Mouse (Mus musculus) yolk sac, embryonic 10.5 days (tissue): Measurements from ENCODE around the gene B4galnt3.

Experiments
- DNase-seq: peaks from one replicate; pipeline ENCODE4 v3.0.0-alpha.2; 2017; ENCODE audit warnings: low spot score

The B4galnt3 gene

DNA sequence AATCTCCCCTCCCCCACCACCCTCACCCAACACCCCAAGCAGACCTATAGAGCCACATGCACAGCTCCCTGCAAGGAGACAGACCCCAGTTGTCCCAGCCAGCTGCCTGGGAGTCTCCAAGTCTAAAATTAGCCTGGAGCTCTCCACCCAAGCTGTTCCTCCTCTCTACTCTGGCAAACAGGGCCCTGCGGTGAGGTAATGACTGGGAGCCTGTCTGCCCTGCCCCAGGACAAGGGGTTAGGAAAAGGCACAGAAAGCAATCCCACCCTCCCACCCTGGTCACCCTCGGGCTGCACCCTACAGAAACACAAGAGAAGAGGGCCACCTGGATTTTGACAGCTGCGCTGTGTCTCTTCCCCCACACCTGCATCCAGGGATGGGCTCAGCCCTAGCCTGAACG, 19.5 kb downstream of the B4galnt3 start:
- no peak for DNase-seq

DNA sequence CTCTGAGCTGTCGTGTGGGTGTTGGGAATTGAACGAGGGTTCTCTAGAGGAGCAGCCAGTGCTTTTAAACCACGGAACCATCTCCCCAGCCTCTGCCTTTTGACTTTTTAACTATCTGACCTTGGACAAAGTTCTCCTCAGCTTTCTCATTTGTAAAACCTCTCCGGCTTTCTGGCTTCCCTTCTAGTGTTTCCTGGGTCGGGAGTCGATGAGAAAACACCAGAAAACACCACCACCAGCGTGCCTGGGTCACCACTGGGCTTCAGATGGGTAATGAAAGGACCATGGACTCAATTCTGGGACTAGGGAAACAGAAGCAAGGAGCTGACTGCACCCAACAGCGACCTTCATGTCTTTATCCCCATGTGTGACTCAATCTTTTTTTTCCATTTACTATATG, 20.2 kb downstream of the B4galnt3 start:
- no peak for DNase-seq

DNA sequence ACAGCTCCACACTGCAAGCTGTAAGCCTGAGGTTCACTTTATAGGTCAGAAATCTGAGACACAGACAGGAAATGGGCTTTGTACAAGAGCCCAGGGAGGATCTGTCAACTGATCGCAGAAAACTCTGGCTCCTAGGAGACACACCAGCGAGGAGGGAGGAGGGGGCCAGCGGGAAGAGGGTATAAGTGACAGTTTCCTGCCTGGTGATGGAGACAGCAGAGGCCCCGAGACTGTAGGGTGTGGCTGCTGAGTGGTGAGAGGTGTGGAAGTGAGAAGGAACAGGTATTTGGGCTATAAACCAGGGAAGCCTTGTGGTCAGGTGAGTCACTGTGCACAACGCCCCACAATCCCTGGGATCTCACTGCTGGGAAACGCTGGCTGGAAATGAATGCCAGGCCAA, 30.2 kb downstream of the B4galnt3 start:
- no peak for DNase-seq

DNA sequence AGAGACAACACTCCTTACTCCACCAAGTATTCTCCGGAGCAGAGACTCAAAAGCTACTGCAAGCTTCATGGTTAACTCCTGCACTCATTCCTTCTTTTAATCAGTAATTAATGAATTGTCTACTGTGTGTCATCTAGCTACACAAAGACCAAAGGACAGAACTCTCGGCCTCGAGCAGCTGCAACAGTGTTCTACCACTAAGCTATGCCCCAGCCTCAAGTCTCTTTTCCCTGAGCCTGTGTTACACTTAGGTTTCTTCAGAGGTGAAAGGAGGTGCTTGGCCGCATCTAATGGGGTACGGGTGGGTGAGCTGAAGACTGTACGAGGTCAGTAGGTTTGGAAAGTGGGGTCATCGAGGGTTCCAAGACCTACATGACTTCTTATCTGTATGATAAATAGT, 30.8 kb downstream of the B4galnt3 start:
- no peak for DNase-seq

DNA sequence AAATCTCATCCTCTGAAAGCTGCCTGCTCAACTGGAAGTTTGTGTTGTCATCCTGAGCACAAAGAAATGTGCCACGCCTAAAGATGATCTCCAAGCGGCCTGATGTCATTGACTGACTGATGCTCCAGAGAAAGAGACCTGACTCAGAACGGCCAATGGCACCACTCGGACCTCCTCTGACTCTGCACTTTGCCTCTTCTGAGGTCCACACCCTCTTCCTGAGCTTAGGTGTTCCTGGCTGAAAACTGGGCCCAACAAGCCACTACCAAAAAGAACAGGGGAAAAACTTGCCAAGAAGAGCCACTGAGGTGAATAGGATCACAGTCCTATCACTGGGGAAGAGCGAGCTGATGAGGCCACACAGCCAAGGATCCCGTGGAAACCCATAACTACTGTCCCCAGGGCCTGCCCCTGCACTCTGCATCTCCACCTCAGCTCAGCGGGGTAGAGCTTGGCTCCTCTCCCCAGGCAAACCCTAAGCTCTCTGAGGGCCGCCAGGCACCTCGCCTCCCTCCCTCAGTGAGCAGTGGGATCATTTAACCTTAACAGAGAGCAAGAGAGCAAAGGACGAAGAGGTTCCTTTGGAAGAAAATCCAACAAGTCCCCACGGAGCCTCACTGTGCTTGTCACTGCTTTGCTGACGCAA, 31.4 kb downstream of the B4galnt3 start:
- DNase-seq = peak; percentile 22

DNA sequence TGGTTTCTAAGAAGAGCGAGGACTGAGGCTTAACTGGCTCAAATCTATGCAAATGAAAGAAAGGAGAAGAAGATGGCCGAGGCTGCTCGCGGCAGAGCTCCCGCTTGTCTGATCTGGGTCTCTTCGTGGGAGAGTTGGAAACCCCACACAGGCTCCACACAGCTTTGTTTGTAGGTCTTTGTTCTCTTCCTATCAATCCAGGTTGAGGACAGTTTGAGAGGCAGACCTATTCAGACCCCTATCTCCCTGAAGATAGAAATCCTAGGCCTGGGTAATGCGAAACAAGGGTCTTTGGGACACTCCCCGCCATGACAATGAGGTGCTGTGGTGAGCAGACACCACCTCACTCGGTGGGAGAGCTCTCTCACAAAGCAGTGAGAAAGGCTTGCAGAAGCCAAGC, 34.9 kb downstream of the B4galnt3 start:
- DNase-seq = no peak

DNA sequence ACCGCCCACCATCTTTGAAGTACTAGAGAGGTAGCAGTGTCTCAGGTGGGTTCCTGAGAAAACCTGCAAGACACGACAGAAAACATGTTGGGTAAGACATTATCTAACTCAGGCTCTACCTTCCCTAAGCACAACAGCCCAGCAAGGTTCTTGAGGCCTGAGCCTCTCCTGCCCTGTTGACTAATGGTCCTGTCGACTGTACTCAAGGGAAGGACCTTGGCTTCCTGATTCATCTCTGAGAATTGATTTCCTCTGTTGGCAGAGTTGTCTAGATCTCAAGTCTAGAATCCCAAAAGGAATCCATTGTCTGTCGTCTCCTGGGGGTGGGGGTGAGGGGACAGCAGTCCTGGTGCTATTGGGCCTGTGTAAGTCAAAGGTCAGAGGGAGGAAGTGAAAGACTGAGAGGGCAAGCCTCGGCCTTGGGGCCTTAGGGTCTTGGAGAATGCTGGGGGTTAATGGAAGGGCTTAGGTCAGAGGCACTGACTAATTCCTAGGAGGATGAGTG, 37.9 kb downstream of the B4galnt3 start:
- DNase-seq = no peak

DNA sequence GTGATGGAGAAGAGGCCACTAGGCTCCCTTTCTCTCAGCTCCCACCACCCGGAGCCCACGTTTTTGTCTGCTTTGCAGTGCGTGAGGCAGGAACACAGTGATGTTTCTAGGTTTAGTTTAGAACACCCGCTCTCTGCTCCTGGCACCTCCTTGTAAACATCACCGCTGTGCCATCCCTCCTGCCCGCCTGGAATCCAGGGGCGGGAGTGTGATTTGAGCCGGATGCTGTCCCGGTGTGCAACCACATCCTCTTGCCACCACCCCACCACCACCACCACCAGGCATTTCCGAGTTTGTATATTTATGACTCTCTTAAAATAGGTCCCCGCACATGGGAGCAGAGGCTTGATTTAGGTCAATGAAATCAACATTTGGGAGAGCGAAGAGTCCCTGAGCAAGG, 38.7 kb downstream of the B4galnt3 start:
- no peak for DNase-seq

DNA sequence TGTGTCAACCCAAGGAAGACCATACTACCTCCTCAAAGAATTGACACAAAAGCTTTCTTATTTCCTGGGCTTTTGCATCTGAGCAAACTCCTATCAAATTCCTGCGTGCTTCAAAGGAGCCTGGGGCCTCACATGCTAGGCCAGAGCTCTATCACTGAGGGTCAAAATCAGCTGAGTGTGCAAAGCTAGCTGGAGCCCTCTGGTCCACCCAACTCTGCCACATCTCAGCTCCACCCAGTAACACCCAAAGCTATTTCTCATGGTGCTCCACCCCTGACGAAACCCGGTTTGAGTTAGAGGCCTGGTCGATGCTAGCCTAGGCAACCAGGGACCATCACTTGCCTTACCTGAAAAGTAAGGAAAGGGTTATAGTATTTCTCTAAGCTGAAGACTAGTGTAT, 39.2 kb downstream of the B4galnt3 start:
- no peak for DNase-seq

DNA sequence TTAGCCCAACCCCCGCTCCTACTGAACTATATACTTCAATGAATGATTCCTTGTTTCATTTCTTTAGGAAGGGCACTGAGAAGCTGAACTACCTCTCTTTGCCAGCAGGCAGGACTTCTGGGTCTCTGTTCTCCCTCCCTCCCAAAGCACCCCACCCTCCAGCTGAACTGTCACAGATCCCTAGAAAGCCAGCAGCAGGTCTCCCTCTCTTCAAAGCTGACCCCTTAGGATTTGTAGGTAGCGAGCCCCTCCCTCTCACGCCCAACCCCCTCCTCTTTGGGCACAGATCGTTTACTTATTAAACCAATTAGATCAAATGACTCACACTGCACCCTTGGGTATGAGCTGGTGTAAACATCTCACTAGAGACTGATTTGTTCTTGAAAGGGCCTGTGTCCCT, 39.7 kb downstream of the B4galnt3 start:
- DNase-seq = peak; percentile 36

DNA sequence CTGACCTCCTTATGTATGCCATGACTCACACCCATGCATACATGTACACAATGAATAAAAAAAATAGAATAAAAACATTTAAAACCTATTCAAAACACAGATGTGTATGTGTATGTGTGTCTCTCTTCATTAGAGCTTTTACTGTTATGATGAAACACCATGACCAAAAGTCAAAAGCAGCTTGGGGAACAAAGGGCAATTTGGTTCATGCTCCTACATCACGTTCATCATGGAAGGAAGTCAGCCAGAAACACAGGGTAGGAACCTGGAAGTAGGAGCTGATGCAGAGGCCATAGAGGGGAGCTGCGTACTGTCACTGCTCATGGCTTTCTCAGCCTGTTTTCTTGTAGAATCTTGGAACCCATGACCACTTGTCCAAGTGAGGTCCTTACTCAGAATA, 41.6 kb downstream of the B4galnt3 start:
- DNase-seq = no peak

DNA sequence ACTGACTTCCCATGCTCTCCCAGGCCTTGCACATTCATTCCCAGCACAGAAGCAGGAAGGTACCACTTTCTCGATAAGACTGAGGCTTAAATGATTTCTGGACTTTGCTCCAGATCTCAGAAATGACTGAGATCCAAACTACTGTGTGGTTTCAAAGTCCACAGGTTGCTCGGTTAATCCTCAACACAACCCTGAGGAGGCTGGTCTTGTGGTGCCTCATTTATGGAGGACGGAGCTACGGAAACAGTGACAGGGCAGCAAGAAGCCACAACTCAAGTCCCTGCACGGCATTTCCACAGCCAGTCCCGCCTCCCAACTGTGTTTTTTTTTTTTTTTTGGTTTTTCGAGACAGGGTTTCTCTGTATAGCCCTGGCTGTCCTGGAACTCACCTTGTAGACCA, 43.3 kb downstream of the B4galnt3 start:
- DNase-seq = peak; percentile 51

DNA sequence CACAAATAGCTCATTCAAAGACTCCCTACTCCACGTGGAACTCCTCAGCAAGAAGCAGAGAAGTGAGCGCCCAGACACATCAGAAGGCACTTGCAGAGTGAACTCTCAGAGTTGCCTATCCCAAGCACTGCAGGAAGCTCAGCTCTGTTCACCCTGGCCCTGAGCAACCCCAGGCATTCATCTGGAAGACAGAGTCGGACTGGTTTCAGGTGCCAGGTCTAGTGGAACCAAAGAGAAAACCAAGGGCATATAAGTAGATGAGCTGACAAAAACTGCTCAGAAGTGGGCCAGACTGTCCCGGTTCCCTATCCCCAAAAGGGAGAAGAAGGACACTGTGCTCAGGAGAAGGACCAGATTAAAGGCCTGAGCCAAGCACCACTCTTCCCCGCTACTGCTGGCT, 44.5 kb downstream of the B4galnt3 start:
- no peak for DNase-seq

DNA sequence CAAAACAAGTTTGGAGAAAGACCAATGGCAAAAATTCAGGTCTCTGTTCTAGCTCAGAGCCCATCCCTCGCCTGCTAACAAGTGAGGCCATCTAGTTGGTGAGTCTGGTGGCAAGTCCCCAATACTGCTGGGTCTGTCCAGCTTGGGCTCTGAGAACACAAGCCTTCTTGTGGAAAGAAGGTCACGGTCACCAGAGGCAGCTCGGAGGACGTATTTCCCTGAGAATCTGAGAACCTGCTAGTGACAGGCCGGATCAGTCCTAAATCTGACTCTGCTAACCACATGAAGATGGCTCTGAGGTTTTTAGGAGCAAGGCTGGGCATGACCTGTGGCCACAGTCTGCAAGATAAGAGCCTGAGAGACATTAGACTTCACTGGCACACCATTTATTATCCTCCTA, 47.7 kb downstream of the B4galnt3 start:
- DNase-seq = no peak

DNA sequence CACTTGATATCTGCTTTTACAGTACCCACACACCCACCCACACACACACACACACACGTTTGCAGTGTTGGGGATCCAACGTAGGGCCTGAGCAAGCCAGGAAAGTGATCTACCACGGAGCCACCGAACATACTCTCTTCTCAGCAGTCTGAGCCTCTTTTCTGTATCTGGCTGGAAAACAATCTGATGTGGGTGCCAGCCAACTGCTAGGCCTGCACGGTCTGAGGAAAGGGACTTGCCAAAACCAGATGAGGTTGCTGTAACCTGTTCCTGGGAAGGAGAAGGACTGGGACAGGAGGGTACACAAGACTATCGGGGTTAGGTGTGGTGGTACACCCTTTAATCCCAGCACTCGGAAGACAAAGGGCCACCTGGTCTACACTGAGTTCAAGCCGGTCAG, 51.1 kb downstream of the B4galnt3 start:
- DNase-seq = no peak

DNA sequence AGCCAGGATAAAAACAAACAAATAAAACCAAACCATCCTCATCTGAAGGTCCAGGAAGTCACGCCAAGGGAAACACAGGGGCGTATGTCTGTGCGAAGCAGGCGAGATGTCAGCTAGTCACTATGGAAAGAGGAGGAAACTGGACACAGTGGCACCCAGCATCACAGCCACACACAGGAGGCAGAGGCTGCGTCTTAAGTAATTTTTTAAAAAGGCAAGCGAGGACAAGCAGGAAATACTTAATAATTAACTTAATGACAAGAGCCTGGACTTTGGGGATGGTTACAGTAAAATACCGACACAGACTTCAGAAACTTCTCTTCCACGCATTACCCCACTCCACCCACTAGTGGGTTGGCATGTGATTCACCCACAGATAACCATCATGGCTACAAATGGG, 51.8 kb downstream of the B4galnt3 start:
- DNase-seq = no peak

DNA sequence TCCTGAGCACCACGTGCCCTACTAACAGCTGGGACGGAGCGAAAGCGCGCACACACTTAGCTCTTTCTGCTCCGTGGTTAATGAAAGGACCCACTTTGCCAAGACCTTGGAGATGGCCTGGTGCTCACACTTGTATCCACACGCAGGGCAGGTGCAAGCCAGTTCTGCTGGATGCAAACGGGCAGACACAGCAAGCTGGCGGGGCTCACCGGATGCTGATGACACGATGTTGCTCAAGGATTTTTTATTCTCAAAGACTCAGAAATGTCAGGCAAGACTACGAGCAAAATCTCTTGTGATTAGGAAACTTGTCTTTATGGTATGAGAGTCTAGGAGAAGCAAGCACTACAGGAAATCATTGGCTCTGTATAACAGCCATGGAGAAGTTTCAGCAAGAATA, 52.9 kb downstream of the B4galnt3 start:
- DNase-seq = no peak

DNA sequence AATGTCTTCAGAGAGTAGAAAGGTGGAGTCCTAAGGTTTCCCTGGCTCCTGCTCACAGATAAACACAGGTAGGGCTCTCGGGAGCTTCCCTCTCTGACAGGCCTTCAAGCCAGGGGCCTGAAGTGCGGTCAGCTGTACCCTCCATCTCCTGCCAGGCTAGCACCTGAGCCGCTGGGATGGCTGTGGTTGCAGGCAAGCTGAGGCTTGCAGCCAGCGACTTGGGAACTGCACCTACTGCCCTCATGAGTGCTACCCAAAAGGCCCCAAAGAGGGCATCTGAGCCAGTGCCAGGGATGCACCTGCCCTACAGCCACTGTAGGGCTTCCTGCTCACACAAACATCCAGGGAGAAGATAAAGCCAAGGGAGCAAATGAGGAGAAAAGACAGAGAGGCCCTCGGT, 53.9 kb downstream of the B4galnt3 start:
- no peak for DNase-seq

DNA sequence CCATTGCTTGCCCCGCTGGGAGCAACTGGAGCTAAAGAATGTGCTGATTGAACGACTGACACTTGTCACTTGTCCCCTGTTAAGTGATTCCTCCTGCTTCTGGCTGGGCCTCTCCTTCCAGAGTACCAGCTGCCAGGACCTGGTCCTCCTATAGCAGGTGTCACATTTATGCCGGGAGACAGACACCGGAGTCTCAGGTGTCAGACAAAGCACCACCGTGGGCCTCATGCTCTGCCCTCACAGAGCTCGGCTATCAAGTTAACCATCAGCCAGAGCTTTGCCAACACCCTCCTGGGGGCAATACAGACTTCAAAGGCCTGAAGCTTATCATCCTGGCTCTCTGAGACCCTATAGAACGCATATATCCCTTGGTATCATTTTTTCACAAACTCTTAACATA, 58.5 kb downstream of the B4galnt3 start:
- no peak for DNase-seq

DNA sequence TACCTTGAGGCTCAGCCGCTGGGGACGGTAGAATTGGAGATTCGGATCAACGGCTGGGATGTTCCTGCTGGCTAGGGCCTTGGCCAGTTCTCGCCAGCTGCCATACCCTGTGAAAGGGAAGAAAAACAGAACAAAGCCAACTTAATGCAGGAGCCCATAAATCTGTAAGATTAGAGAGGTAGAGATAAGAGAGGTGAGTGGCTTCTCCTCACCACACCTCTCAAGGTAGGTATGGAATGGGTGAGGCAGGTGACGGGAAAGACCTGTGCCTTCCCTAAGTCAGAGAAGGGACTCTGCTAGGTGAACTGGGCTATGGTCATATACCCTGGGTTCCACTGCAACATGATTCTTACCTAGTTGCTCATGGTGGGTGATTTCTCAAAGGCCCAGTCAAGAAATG, 61.5 kb downstream of the B4galnt3 start:
- no peak for DNase-seq

DNA sequence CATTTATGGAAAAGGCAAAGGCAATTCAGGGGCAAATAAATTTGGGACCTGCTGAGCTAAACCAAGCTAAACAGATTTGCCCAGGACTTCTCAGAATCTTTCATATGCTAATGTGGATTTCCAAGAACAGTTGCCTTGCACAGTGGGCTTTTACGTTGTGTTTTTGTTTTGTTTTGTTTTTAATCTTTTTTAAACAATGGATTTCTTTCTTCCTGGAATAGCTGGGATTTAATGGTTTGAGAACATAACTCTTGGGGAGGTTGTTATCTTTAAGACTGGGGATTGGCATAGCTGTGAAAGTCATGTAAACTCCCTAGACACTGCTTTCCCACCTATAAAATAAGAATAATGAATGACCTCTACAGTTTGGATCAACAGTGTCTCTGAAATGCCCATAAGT, 63.9 kb downstream of the B4galnt3 start:
- no peak for DNase-seq

DNA sequence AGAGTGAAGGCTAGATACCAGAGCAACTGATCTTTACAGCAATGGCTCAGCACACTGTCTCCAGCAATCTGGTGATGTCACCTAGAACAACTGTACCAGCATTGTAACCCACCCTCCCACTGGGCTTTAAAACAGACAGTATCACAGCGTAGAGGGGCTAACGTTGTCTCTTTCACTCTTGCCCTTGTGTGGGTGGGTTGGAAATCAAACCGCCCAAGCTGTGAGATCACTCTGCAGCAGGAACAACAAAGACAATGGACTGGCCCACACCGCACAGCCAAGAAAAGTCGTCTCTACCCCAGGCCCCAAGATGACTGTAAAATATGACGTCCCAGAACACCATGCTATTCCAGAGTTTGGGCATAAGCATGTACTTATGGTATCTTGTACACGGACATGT, 64.6 kb downstream of the B4galnt3 start:
- no peak for DNase-seq

DNA sequence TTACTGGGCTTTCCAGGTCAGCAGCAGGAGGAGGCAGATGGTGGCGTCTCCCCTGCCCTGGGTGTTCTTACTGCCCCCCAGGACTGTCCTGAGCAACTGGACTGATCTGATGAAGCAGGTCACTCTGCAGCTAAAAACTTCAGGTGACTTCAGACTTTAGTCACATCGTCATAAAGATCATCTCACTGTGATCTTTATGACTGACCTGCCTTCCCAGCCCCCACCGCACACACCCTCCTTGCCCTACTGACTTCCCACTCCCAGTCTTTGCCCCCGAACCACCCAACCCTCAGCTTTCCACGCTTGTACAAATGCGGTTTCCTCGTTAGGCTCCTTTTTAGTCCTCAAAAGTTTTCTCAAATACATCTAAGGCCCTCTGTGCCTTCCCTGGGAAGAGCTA, 67.3 kb downstream of the B4galnt3 start:
- no peak for DNase-seq

DNA sequence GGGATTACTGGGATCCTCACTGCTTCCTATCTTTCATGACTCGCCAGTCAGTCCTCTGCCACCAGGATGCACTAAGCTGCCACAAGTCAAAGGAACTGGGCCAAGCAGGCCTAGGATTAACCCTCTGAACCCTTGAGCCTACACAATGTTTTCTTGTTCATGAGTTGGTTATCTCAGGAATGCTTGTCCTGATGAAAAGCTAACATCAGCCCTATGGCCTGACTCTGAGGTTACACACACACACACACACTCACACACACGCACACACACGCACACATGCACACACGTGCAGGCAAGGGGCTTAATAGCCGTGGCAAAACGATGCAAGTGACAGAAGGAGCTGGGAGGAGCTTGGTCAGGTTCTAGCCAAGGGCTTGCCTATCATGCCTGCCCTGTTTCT, 69.0 kb downstream of the B4galnt3 start:
- peak; percentile 58 for DNase-seq

DNA sequence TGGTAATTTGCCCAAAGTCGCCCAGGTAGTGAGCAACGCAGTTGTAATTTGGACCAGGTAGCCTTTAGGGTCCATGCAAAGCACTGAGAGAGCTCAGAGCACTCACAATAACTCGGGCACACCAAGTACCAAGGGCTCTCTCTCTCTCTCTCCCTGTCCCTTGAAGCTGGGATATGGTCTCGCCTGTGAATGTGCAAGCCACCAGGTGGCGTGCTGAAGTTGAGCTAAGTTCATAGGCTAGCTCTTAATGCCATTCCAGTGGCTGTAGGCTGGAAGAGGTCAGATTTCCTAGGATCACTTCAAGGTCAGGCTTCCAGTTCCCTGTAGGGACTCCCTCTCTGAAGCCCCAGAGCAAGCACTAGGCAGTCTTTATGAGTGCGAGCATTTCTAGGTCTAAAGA, 71.7 kb downstream of the B4galnt3 start:
- DNase-seq = peak; percentile 48
